Mouse (Mus musculus) neutrophil, adult 59 days (primary cell): ENCODE data around the gene Hexim2. TPM values are rescaled to one million over a fixed set of nuclear protein-coding genes. Genes with fewer than 3 reads are reported as not detected.

Experiments used
- total RNA-seq, 2 experiments: library from RNA; stranded (reverse); gene quantifications; 1 replicate in 1 of 2; 2 replicates in 1 of 2; pipeline ENCODE4 v1.2.4; 2023

Gene Hexim2
- total RNA-seq, result 1 to 10 TPM; 1.0 to 2.0 TPM

DNA sequence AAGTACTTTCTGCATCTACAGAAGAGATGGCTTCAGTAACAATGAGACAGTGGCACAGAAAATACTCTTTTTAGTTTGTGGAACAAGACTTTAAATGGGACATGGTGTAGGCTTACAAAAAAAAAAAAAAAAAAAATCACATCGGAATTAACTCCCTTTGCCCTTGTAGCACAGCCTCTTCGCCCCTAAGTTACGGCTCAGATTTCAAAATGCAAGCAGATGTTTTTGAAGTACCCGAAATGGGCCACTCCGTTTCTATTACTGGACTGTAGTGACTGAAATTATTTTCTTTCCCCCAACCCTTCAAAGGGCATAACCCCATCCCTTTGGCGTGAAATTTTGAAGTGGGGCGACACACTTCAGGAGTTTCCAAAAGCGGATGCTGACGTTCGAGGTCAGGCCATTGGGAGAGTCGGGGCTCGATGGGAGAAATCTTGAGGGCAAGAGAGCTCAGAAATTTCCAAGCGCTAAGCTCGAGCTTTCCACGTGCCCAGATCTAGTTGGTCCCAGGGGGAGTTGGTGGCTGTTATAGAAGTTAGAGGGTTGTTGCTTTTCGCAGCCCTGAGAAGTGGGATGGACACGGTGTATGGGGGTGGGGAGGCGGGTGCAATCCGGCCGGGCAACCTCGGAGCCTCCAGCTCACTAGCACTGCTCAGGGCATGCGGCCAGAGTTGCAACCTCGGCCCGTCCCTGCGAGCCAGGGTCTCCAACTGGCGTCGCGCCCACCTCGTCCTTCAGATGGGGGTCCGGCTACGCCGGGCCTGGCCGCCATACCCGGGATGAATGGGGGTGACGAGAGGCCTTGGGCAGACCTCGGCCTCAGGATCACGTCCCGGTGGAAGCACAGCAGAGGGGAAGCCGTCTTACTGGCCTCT, at the start of gene Hexim2:
Hexim2 (plus strand) TSS at position 729 of the 875 bp plus-strand sequence.

GRCm38 (mm10) chr11:103101481-103101865, 30.8 kb upstream of the Hexim2 start, which contains the start of the genes Plcd3 and Acbd4:
TSS of gene Plcd3 (minus strand) at chr11:103101658.
TSS of gene Acbd4 (plus strand) at chr11:103101682.

DNA sequence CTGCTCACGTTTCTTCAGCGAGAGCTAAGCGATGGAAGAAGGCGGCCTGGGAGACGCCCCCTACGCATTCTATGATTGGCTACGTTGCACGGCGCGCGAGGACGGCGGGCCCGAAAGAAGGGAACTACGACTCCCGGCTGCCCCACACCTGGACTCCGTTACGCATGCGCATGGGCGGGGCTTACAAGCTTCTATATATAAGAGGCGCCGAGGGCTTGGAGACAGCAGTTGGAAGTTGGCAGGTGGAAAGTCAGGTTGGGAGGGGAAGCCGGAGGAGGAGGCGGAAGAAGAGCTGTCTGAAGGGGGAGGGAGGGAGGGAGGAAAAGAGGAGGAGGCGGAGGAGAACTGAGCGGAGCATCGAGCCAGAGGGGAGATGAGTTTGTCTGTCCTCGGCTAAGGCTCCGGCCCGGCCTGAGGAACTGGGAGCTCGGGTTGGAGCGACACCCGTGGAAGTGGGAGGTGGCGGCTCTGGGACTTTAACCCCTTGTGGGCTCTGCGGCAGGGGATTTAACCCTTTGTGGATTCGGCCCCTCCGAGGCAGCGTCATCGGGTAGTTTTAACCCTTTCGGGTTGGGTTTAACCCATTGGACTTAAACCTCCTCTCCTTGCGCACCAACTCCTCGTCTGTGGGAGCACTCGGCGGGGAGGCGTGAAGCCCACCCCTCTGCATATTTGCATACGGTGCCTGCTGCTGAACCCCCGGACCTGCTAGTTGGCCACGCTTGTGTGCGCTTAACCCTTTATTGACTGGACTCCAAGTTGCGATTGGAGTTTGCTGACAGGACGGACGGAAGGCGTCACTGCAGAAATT, 16.0 kb upstream of the Hexim2 start, which contains the start of gene Hexim1:
Hexim1 (plus strand) TSS at position 224 of the 811 bp plus-strand sequence.

GRCm38 (mm10) chr11:103170494-103171285, 38.5 kb downstream of the Hexim2 start, which contains the start of gene Fmnl1:
TSS of gene Fmnl1 (plus strand) at chr11:103171107.

Other genes starting within 250 kb of the Hexim2 start
- gene Fam187a, start 247.3 kb upstream of the Hexim2 start, total RNA-seq, result not detected
- gene Gfap, start 231.5 kb upstream of the Hexim2 start, total RNA-seq, result 1 to 10 TPM in 1 of 2 experiments, under 1 TPM in 1; 0.18 to 2.4 TPM
- 10 to 100 TPM; 30.0 to 31.3 TPM for gene Kif18b, start 207.3 kb upstream of the Hexim2 start, total RNA-seq
- gene C1ql1, start 185.7 kb upstream of the Hexim2 start, total RNA-seq, result not detected
- 10 to 100 TPM; 55.5 to 73.7 TPM for gene Nmt1, start 104.2 kb upstream of the Hexim2 start, total RNA-seq
- gene Dcakd, start 104.1 kb upstream of the Hexim2 start, total RNA-seq, result 10 to 100 TPM; 21.8 to 25.4 TPM
- 1 to 10 TPM in 1 of 2 experiments, under 1 TPM in 1; 0.29 to 1.0 TPM for gene Plcd3, start 30.8 kb upstream of the Hexim2 start, total RNA-seq
- 10 to 100 TPM; 17.5 to 24.9 TPM for gene Acbd4, start 30.7 kb upstream of the Hexim2 start, total RNA-seq
- gene Hexim1, start 16.2 kb upstream of the Hexim2 start, total RNA-seq, result 10 to 100 TPM; 37.7 to 39.4 TPM
- gene Fmnl1, start 38.7 kb downstream of the Hexim2 start, total RNA-seq, result 100 to 1,000 TPM; 653 to 657 TPM
- not detected for gene 1700023F06Rik, start 76.1 kb downstream of the Hexim2 start, total RNA-seq
- gene Spata32, start 86.0 kb downstream of the Hexim2 start, total RNA-seq, result not detected
- gene Map3k14, start 135.0 kb downstream of the Hexim2 start, total RNA-seq, result 10 to 100 TPM; 31.1 to 33.7 TPM
- gene Arhgap27, start 231.3 kb downstream of the Hexim2 start, total RNA-seq, result 10 to 100 TPM; 57.4 to 62.2 TPM